Mouse (Mus musculus) forebrain, embryonic 13.5 days (tissue): ENCODE data around the gene Lmtk3. TPM values are rescaled to one million over a fixed set of nuclear protein-coding genes. Genes with fewer than 3 reads are reported as not detected.

Experiments
- ATAC-seq: fragments of 200-750 bp; cut with Nextera tagmentation; 2 replicates; pipeline ENCODE4 v1.8.0; 2017
- H3K27ac ChIP-seq: fragments of 300-500 bp; sonication (generic); 2 replicates; pipeline ENCODE4 v1.5.1; 2015; ENCODE audit warnings: inconsistent platforms, mild to moderate bottlenecking, moderate library complexity
- H3K27me3 ChIP-seq: fragments of 300-500 bp; sonication (generic); 2 replicates; pipeline ENCODE4 v1.6.1; 2015; ENCODE audit warnings: mild to moderate bottlenecking, inconsistent platforms
- H3K36me3 ChIP-seq: fragments of 300-500 bp; sonication (generic); 2 replicates; pipeline ENCODE4 v1.6.1; 2015; ENCODE audit warnings: mild to moderate bottlenecking, inconsistent platforms; ENCODE audit not compliant: poor library complexity, severe bottlenecking
- H3K4me1 ChIP-seq: fragments of 300-500 bp; sonication (generic); 2 replicates; pipeline ENCODE4 v1.6.1; 2015; ENCODE audit warnings: inconsistent platforms
- H3K4me2 ChIP-seq: fragments of 300-500 bp; sonication (generic); 2 replicates; pipeline ENCODE4 v1.6.1; 2015; ENCODE audit warnings: inconsistent platforms, mild to moderate bottlenecking, moderate library complexity
- H3K4me3 ChIP-seq: fragments of 300-500 bp; sonication (generic); 2 replicates; pipeline ENCODE4 v1.5.1; 2015; ENCODE audit warnings: mild to moderate bottlenecking, inconsistent platforms
- H3K9ac ChIP-seq: fragments of 300-500 bp; sonication (generic); 2 replicates; pipeline ENCODE4 v1.6.1; 2015; ENCODE audit warnings: mild to moderate bottlenecking, inconsistent platforms
- H3K9me3 ChIP-seq: fragments of 300-500 bp; sonication (generic); replicated peaks from 2 replicates; pipeline ENCODE4 v1.6.1; 2016; ENCODE audit warnings: inconsistent platforms
- WGBS: fragments of 180-500 bp; shearing (Covaris S2); methylation state at CpG from one replicate; pipeline ENCODE4 v1.1.7; 2015; 5-methylcytosine and 5-hydroxymethylcytosine counted together
- polyA plus RNA-seq: library from polyadenylated mRNA; unstranded; fragments of >200 nt; fragmentation: Nextera tagmentation; extraction: Ambion mirVana; gene quantifications from 2 replicates; pipeline ENCODE4 v1.2.1, GENCODE M21; 2015

The Lmtk3 gene
- polyA plus RNA-seq, 1 experiment from 2014 or later: 13.1 TPM

- H3K27me3 ChIP-seq: peaks cover 27% of the 10 kb centered on the region
- 90% methylated on average over 10 of the region's 10 CpGs for WGBS
Measured at GRCm38 (mm10) chr7:45842950-45843744, 59.6 kb downstream of the Lmtk3 start.

GRCm38 (mm10) chr7:45848447-45849027 lies 65.0 kb downstream of the Lmtk3 start:
- Histone ChIP-seq H3K4me1 (0 out of 2 replicates have a peak, but pooled peaks cover 5% of the 10 kb centered on the region), H3K4me3 (no peak overlapping the region), H3K9ac (no peak overlapping the region), H3K27ac (no peak overlapping the region), H3K36me3 (no peaks in the 10 kb centered on the region), H3K27me3 (peaks cover 19% of the 10 kb centered on the region), H3K9me3 (no peaks in the 10 kb centered on the region), H3K4me2 (no peak overlapping the region)
- no peak for ATAC-seq
- 3% methylated on average over 6 of the region's 6 CpGs for WGBS

More at GRCm38 (mm10) chr7:45842950-45843744, 59.6 kb downstream of the Lmtk3 start:
- Histone ChIP-seq H3K4me1 (no peaks in the 10 kb centered on the region), H3K4me2 (no peak overlapping the region), H3K9ac (no peak overlapping the region), H3K9me3 (no peaks in the 10 kb centered on the region), H3K27ac (no peak overlapping the region), H3K4me3 (no peak overlapping the region), H3K36me3 (no peaks in the 10 kb centered on the region)
- ATAC-seq: no peak

- Histone ChIP-seq H3K36me3 (no peaks in the 10 kb centered on the region), H3K27ac (no peak overlapping the region), H3K9ac (no peak overlapping the region), H3K4me2 (no peak overlapping the region), H3K9me3 (no peaks in the 10 kb centered on the region), H3K27me3 (peaks cover 17% of the 10 kb centered on the region), H3K4me1 (0 out of 2 replicates have a peak, but pooled peaks cover 5% of the 10 kb centered on the region), H3K4me3 (no peak overlapping the region)
- 74% methylated on average over 3 of the region's 3 CpGs for WGBS
- ATAC-seq: no peak
Measured at GRCm38 (mm10) chr7:45850661-45851060, 67.1 kb downstream of the Lmtk3 start.

DNA sequence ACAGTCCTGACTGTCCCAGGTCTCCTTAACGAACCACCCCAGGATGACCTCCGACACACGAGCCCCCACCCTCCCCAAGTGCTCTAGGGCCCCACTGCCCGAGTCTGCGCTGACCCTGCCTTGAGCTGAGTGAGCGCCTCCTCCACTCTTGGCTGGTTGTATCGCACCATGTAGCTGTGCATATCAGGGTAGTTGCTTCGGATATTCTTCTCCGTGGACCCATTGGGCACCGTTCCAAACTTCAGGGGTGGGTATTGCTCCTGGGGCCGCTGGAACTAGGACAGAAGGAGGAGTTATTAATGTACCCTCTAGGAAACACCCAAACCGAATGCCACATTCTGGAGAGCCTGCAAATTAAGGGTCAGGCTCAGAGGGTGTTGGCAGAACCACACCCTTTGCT lies 69.6 kb downstream of the Lmtk3 start:
- no peak overlapping the region for H3K4me2 ChIP-seq
- peaks cover 18% of the 10 kb centered on the region for H3K4me1 ChIP-seq
- ATAC-seq: no peak
- H3K9ac ChIP-seq: no peak overlapping the region
- H3K4me3 ChIP-seq: no peak overlapping the region
- no peak overlapping the region for H3K27ac ChIP-seq
- no peaks in the 10 kb centered on the region for H3K36me3 ChIP-seq
- 82% methylated on average over 12 of the region's 12 CpGs for WGBS
- H3K9me3 ChIP-seq: no peaks in the 10 kb centered on the region
- peaks cover 36% of the 10 kb centered on the region for H3K27me3 ChIP-seq

Other genes with a start within 250 kb of the Lmtk3 start
- gene Hsd17b14, start 228.8 kb upstream of the Lmtk3 start, polyA plus RNA-seq: 0.14 TPM in 1 of 2 replicates, not detected in the other
- 18.9 and 23.7 TPM in 2 replicates for gene Bcat2, start 213.6 kb upstream of the Lmtk3 start, polyA plus RNA-seq
- gene Fgf21, start 168.2 kb upstream of the Lmtk3 start, polyA plus RNA-seq: 0.19 TPM in 1 of 2 replicates, not detected in the other
- not detected in 2 replicates for gene Fut1, start 166.4 kb upstream of the Lmtk3 start, polyA plus RNA-seq
- 0.10 TPM in 1 of 2 replicates, not detected in the other for gene Izumo1, start 161.9 kb upstream of the Lmtk3 start, polyA plus RNA-seq
- 5.7 TPM in 2 replicates for gene Rasip1, start 156.2 kb upstream of the Lmtk3 start, polyA plus RNA-seq
- gene Mamstr, start 143.8 kb upstream of the Lmtk3 start, polyA plus RNA-seq: 1.8 and 3.8 TPM in 2 replicates
- gene Fut2, start 117.3 kb upstream of the Lmtk3 start, polyA plus RNA-seq: 0.25 TPM in 1 of 2 replicates, not detected in the other
- gene Ntn5, start 99.7 kb upstream of the Lmtk3 start, polyA plus RNA-seq: 0.15 TPM in 1 of 2 replicates, not detected in the other
- 0.16 and 0.17 TPM in 2 replicates for gene Sec1, start 89.3 kb upstream of the Lmtk3 start, polyA plus RNA-seq
- 14.9 and 19.8 TPM in 2 replicates for gene Car11, start 83.9 kb upstream of the Lmtk3 start, polyA plus RNA-seq
- gene Dbp, start 78.7 kb upstream of the Lmtk3 start, polyA plus RNA-seq: 2.5 and 3.0 TPM in 2 replicates
- gene Rpl18, start 68.3 kb upstream of the Lmtk3 start, polyA plus RNA-seq: 808 and 823 TPM in 2 replicates
- 25.3 and 29.7 TPM in 2 replicates for gene Sphk2, start 65.7 kb upstream of the Lmtk3 start, polyA plus RNA-seq
- 1.3 TPM in 2 replicates for gene Fam83e, start 62.5 kb upstream of the Lmtk3 start, polyA plus RNA-seq
- gene Spaca4, start 57.9 kb upstream of the Lmtk3 start, polyA plus RNA-seq: not detected in 2 replicates
- 4.1 and 4.4 TPM in 2 replicates for gene Sult2b1, start 931 bp downstream of the Lmtk3 start, polyA plus RNA-seq
- gene Cyth2, start 30.8 kb downstream of the Lmtk3 start, polyA plus RNA-seq: 314 and 335 TPM in 2 replicates
- gene Kcnj14, start 41.0 kb downstream of the Lmtk3 start, polyA plus RNA-seq: 0.45 and 0.49 TPM in 2 replicates
- gene Grwd1, start 47.2 kb downstream of the Lmtk3 start, polyA plus RNA-seq: 49.2 and 53.6 TPM in 2 replicates
- 31.6 and 33.9 TPM in 2 replicates for gene Kdelr1, start 89.0 kb downstream of the Lmtk3 start, polyA plus RNA-seq
- gene Grin2d, start 94.6 kb downstream of the Lmtk3 start, polyA plus RNA-seq: 0.48 TPM in 2 replicates
- gene Syngr4, start 113.0 kb downstream of the Lmtk3 start, polyA plus RNA-seq: 0.62 and 0.92 TPM in 2 replicates
- 3.7 and 4.3 TPM in 2 replicates for gene Tmem143, start 113.2 kb downstream of the Lmtk3 start, polyA plus RNA-seq
- gene Emp3, start 137.7 kb downstream of the Lmtk3 start, polyA plus RNA-seq: 13.2 and 16.6 TPM in 2 replicates
- 2.5 and 3.5 TPM in 2 replicates for gene Ccdc114, start 140.3 kb downstream of the Lmtk3 start, polyA plus RNA-seq
- 0.13 and 0.28 TPM in 2 replicates for gene Abcc6, start 246.6 kb downstream of the Lmtk3 start, polyA plus RNA-seq
- gene Nomo1, start 250.0 kb downstream of the Lmtk3 start, polyA plus RNA-seq: 30.7 and 32.3 TPM in 2 replicates